Mouse (Mus musculus): ENCODE results near the gene Akap9. TPM values are rescaled to one million over a fixed set of nuclear protein-coding genes. Genes with fewer than 3 reads are reported as not detected.
"Not testable (repeated sequence)": the region's sequence is repeated elsewhere in the genome, so short reads cannot be mapped to it uniquely, and the experiment has no call there.

The Akap9 gene
- polyA plus RNA-seq, 1 experiment from 2014 or later = 40.8 TPM

GRCm38 (mm10) chr5:3935778-3936554 lies 8.1 kb downstream of the Akap9 start:
- Histone ChIP-seq H3K4me2 (ENCODE audit: low read depth, low read length) (0 out of 2 replicates have a peak overlapping the region, but pooled peaks have one; percentile 4), H3K9ac (replicated peaks) (no peak overlapping the region), H3K9me3 (ENCODE audit: low read length) (peaks cover 3% of the 10 kb centered on the region; the same call in 1 of the 2 replicates), H3K27ac (ENCODE audit: low read depth) (peak overlapping the region; percentile 44), H3K4me1 (ENCODE audit: insufficient read depth) (peaks cover 28% of the 10 kb centered on the region), H3K27me3 (ENCODE audit: insufficient read depth, low read length) (no peaks in the 10 kb centered on the region), H3K4me3 (ENCODE audit: low read depth, low read length) (no peak overlapping the region), H3K36me3 (replicated peaks; ENCODE audit: insufficient read depth, low read length) (no peaks in the 10 kb centered on the region)
- TF ChIP-seq CTCF (IDR thresholded peaks at IDR 0.05; ENCODE audit: low read depth) = no peak
- TF ChIP-seq EP300 (IDR thresholded peaks at IDR 0.05; ENCODE audit: low read depth) = no peak
- whole genome bisulfite sequencing (ENCODE audit: insufficient replicate concordance) = 67% methylated on average over 8 of the region's 8 CpGs
- DNase-seq (no peak), ATAC-seq (peak; percentile 77)

DNA sequence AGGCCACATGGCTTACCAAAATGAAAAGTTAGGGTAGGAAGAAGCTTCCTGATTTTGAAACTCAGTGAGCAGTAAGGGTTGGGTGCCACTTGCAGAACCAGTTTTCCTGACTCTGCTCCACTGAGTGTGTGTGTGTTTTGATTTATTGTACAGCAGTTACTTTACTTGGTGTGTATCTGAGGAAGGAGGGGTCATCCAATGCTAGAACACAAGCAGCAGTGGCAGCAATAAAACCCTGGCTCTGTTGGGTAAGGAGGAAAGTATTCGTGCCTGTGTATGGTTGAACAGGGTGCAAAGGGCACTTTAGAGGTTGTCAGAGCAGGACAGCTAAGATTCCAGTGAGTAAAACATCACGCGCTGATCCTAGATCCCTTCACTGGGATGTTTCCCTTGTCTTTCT lies 11.1 kb downstream of the Akap9 start:
- H3K36me3 ChIP-seq (replicated peaks; ENCODE audit: insufficient read depth, low read length) = no peaks in the 10 kb centered on the region
- peak; percentile 43 for ATAC-seq
- H3K4me3 ChIP-seq (ENCODE audit: low read depth, low read length) = no peak overlapping the region
- H3K27me3 ChIP-seq (ENCODE audit: insufficient read depth, low read length) = no peaks in the 10 kb centered on the region
- H3K4me2 ChIP-seq (ENCODE audit: low read depth, low read length) = no peak overlapping the region
- peaks cover 3% of the 10 kb centered on the region; the same call in 1 of the 2 replicates for H3K9me3 ChIP-seq (ENCODE audit: low read length)
- peaks cover 25% of the 10 kb centered on the region for H3K4me1 ChIP-seq (ENCODE audit: insufficient read depth)
- H3K9ac ChIP-seq (replicated peaks) = no peak overlapping the region
- WGBS (ENCODE audit: insufficient replicate concordance) = 63% methylated on average over 3 of the region's 3 CpGs
- H3K27ac ChIP-seq (ENCODE audit: low read depth) = 0 out of 2 replicates have a peak overlapping the region, but pooled peaks have one; percentile 1
- DNase-seq = no peak
- TF ChIP-seq EP300 (IDR thresholded peaks at IDR 0.05; ENCODE audit: low read depth) = no peak
- TF ChIP-seq CTCF (IDR thresholded peaks at IDR 0.05; ENCODE audit: low read depth) = no peak

GRCm38 (mm10) chr5:3939335-3939734 lies 11.5 kb downstream of the Akap9 start:
- 0 out of 2 replicates have a peak overlapping the region, but pooled peaks have one; percentile 23 for H3K27ac ChIP-seq (ENCODE audit: low read depth)
- ATAC-seq = peak; percentile 6; the same call in 1 of the 2 replicates

GRCm38 (mm10) chr5:3941240-3941639 lies 13.4 kb downstream of the Akap9 start:
- H3K4me2 ChIP-seq (ENCODE audit: low read depth, low read length) = no peak overlapping the region
- H3K27ac ChIP-seq (ENCODE audit: low read depth) = no peak overlapping the region
- H3K4me1 ChIP-seq (ENCODE audit: insufficient read depth) = peaks cover 21% of the 10 kb centered on the region
- no peak overlapping the region for H3K4me3 ChIP-seq (ENCODE audit: low read depth, low read length)
- TF ChIP-seq CTCF (IDR thresholded peaks at IDR 0.05; ENCODE audit: low read depth) (no peak), EP300 (IDR thresholded peaks at IDR 0.05; ENCODE audit: low read depth) (no peak)
- no peaks in the 10 kb centered on the region for H3K27me3 ChIP-seq (ENCODE audit: insufficient read depth, low read length)
- WGBS (ENCODE audit: insufficient replicate concordance) = 85% methylated on average over 2 of the region's 2 CpGs
- DNase-seq (no peak), ATAC-seq (no peak)
- H3K9me3 ChIP-seq (ENCODE audit: low read length) = peaks cover 3% of the 10 kb centered on the region; the same call in 1 of the 2 replicates
- H3K9ac ChIP-seq (replicated peaks) = no peak overlapping the region
- H3K36me3 ChIP-seq (replicated peaks; ENCODE audit: insufficient read depth, low read length) = no peaks in the 10 kb centered on the region

More at GRCm38 (mm10) chr5:3939335-3939734, 11.5 kb downstream of the Akap9 start:
- H3K9ac ChIP-seq (replicated peaks) = no peak overlapping the region
- peaks cover 3% of the 10 kb centered on the region; the same call in 1 of the 2 replicates for H3K9me3 ChIP-seq (ENCODE audit: low read length)
- H3K27me3 ChIP-seq (ENCODE audit: insufficient read depth, low read length) = no peaks in the 10 kb centered on the region
- 86% methylated on average over 5 of the region's 5 CpGs for WGBS (ENCODE audit: insufficient replicate concordance)
- no peak overlapping the region for H3K4me2 ChIP-seq (ENCODE audit: low read depth, low read length)
- H3K36me3 ChIP-seq (replicated peaks; ENCODE audit: insufficient read depth, low read length) = no peaks in the 10 kb centered on the region
- DNase-seq = no peak
- TF ChIP-seq CTCF (IDR thresholded peaks at IDR 0.05; ENCODE audit: low read depth) (no peak), EP300 (IDR thresholded peaks at IDR 0.05; ENCODE audit: low read depth) (no peak)
- no peak overlapping the region for H3K4me3 ChIP-seq (ENCODE audit: low read depth, low read length)
- H3K4me1 ChIP-seq (ENCODE audit: insufficient read depth) = peaks cover 25% of the 10 kb centered on the region

- H3K4me2 ChIP-seq (ENCODE audit: low read depth, low read length); DNase-seq; H3K9ac ChIP-seq (replicated peaks); H3K4me1 ChIP-seq (ENCODE audit: insufficient read depth); H3K27me3 ChIP-seq (ENCODE audit: insufficient read depth, low read length); H3K4me3 ChIP-seq (ENCODE audit: low read depth, low read length); H3K27ac ChIP-seq (ENCODE audit: low read depth); ATAC-seq; H3K36me3 ChIP-seq (replicated peaks; ENCODE audit: insufficient read depth, low read length); H3K9me3 ChIP-seq (ENCODE audit: low read length): not testable (repeated sequence)
- 77% methylated on average over 4 of the region's 4 CpGs for WGBS (ENCODE audit: insufficient replicate concordance)
Measured at GRCm38 (mm10) chr5:3943169-3943568, 15.3 kb downstream of the Akap9 start.

DNA sequence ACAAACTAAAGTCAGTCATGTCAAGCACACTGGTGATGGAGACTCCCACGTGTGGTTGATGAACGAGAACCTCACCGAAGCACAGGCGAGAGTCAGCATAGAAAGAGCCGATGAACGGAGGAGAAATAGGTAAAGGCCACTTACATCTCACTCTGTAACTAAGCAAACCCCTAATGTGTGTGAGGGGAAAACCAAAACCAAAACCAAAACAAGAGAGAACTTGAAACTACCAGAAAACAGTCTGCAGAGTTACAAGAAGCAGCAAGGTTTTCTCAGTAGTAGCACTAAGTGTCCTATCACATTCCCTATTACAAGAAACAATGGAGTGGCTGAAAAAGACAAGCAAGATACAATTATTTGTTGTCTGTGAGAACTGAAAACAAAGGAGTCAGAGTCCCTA lies 24.6 kb downstream of the Akap9 start:
- no peaks in the 10 kb centered on the region for H3K4me1 ChIP-seq (ENCODE audit: insufficient read depth)
- H3K4me3 ChIP-seq (ENCODE audit: low read depth, low read length) = no peak overlapping the region
- 89% methylated on average over 6 of the region's 6 CpGs for WGBS (ENCODE audit: insufficient replicate concordance)
- no peak overlapping the region for H3K27ac ChIP-seq (ENCODE audit: low read depth)
- DNase-seq (no peak), ATAC-seq (no peak)
- no peaks in the 10 kb centered on the region for H3K9me3 ChIP-seq (ENCODE audit: low read length)
- H3K4me2 ChIP-seq (ENCODE audit: low read depth, low read length) = no peak overlapping the region
- TF ChIP-seq EP300 (IDR thresholded peaks at IDR 0.05; ENCODE audit: low read depth) = no peak
- no peak for TF ChIP-seq CTCF (IDR thresholded peaks at IDR 0.05; ENCODE audit: low read depth)
- no peaks in the 10 kb centered on the region for H3K27me3 ChIP-seq (ENCODE audit: insufficient read depth, low read length)
- H3K36me3 ChIP-seq (replicated peaks; ENCODE audit: insufficient read depth, low read length) = peaks cover 47% of the 10 kb centered on the region
- H3K9ac ChIP-seq (replicated peaks) = no peak overlapping the region

Data from liver, postnatal 0 days (tissue).